Mouse (Mus musculus) gonadal fat pad, adult 2 months (tissue): Measurements from ENCODE around the gene Slc5a4a. TPM values are rescaled to one million over a fixed set of nuclear protein-coding genes. Genes with fewer than 3 reads are reported as not detected.

Experiments used
- DNase-seq: peaks from one replicate; pipeline ENCODE4 v3.0.0-alpha.2; 2012; ENCODE audit warnings: low read depth
- polyA plus RNA-seq: library from polyadenylated mRNA; depleted of rRNA; stranded (reverse); fragments of >200 nt; gene quantifications from 2 replicates; pipeline ENCODE4 v1.2.3, GENCODE M21; 2012; rRNA removed

Gene Slc5a4a
- polyA plus RNA-seq: not detected in 2 replicates

- no peak for DNase-seq
These were observed at the start of gene Slc5a4a for GRCm38 (mm10) chr10:76147278-76147677. Gene Slc5a4a (plus strand): TSS chr10:76147451.

GRCm38 (mm10) chr10:76110861-76111260, 36.4 kb upstream of the Slc5a4a start, which contains the start of gene Slc5a4b:
Gene Slc5a4b (minus strand): TSS chr10:76110961.
- no peak for DNase-seq

GRCm38 (mm10) chr10:76117966-76118365, 29.3 kb upstream of the Slc5a4a start:
- no peak for DNase-seq

GRCm38 (mm10) chr10:76118741-76119140, 28.5 kb upstream of the Slc5a4a start:
- no peak for DNase-seq

- no peak for DNase-seq
These were observed 27.0 kb upstream of the Slc5a4a start for GRCm38 (mm10) chr10:76120124-76120711.

GRCm38 (mm10) chr10:76121495-76121894, 25.8 kb upstream of the Slc5a4a start:
- no peak for DNase-seq

GRCm38 (mm10) chr10:76132506-76132905, 14.7 kb upstream of the Slc5a4a start:
- DNase-seq: no peak

- DNase-seq: no peak
These were observed 10.9 kb upstream of the Slc5a4a start for GRCm38 (mm10) chr10:76136318-76136717.

- no peak for DNase-seq
These were observed 405 bp upstream of the Slc5a4a start for GRCm38 (mm10) chr10:76146846-76147245.

GRCm38 (mm10) chr10:76155911-76156310, 8.7 kb downstream of the Slc5a4a start:
- no peak for DNase-seq

- DNase-seq: no peak
These were observed 10.3 kb downstream of the Slc5a4a start for GRCm38 (mm10) chr10:76157528-76157927.

GRCm38 (mm10) chr10:76158009-76158408, 10.8 kb downstream of the Slc5a4a start:
- no peak for DNase-seq

GRCm38 (mm10) chr10:76174899-76175298, 27.6 kb downstream of the Slc5a4a start:
- DNase-seq: no peak

GRCm38 (mm10) chr10:76185216-76185615, 38.0 kb downstream of the Slc5a4a start:
- DNase-seq: no peak

GRCm38 (mm10) chr10:76188010-76188409, 40.8 kb downstream of the Slc5a4a start:
- no peak for DNase-seq

- DNase-seq: no peak
These were observed 54.2 kb downstream of the Slc5a4a start for GRCm38 (mm10) chr10:76201416-76201815.

GRCm38 (mm10) chr10:76201978-76202377, 54.7 kb downstream of the Slc5a4a start:
- DNase-seq: no peak

GRCm38 (mm10) chr10:76203798-76204283, 56.6 kb downstream of the Slc5a4a start:
- DNase-seq: no peak

- no peak for DNase-seq
These were observed 60.1 kb downstream of the Slc5a4a start for GRCm38 (mm10) chr10:76207262-76207796.

- no peak for DNase-seq
These were observed 62.0 kb downstream of the Slc5a4a start for GRCm38 (mm10) chr10:76209241-76209640.

GRCm38 (mm10) chr10:76210806-76211205, 63.6 kb downstream of the Slc5a4a start:
- no peak for DNase-seq

GRCm38 (mm10) chr10:76212121-76212520, 64.9 kb downstream of the Slc5a4a start:
- DNase-seq: no peak

- DNase-seq: no peak
These were observed 66.9 kb downstream of the Slc5a4a start for GRCm38 (mm10) chr10:76214161-76214560.

- DNase-seq: no peak
These were observed 69.8 kb downstream of the Slc5a4a start for GRCm38 (mm10) chr10:76217056-76217455.
